Mouse (Mus musculus): Measurements from ENCODE around the gene Avpi1. TPM values are rescaled to one million over a fixed set of nuclear protein-coding genes. Genes with fewer than 3 reads are reported as not detected.

The Avpi1 gene
- polyA plus RNA-seq, 1 experiment from 2014 or later = 37.3 TPM

- Histone ChIP-seq H3K9ac (ENCODE audit: low read depth, low read length) (no peak overlapping the region; the same call in 1 of the 2 replicates), H3K27ac (replicated peaks; ENCODE audit: low read depth, low read length) (peak overlapping the region; percentile 94), H3K9me3 (ENCODE audit: control insufficient read depth, low read length) (no peaks in the 10 kb centered on the region), H3K4me3 (ENCODE audit: low read depth, low read length) (peak overlapping the region; percentile 77; the same call in 1 of the 2 replicates), H3K4me1 (ENCODE audit: control insufficient read depth, insufficient read depth, low read length) (peaks cover 20% of the 10 kb centered on the region), H3K27me3 (replicated peaks; ENCODE audit: control insufficient read depth, insufficient read depth, low read length) (no peaks in the 10 kb centered on the region), H3K36me3 (ENCODE audit: control insufficient read depth, insufficient read depth, low read length) (peaks cover 7% of the 10 kb centered on the region; the same call in 1 of the 2 replicates), H3K4me2 (ENCODE audit: low read depth, low read length) (peak overlapping the region; percentile 72)
- 90% methylated on average over 9 of the region's 9 CpGs for WGBS
- DNase-seq (ENCODE audit: low spot score) (no peak), ATAC-seq (ENCODE audit: low read depth) (no peak)
Measured at GRCm38 (mm10) chr19:42146276-42147010, 17.6 kb upstream of the Avpi1 start.

- 82% methylated on average over 2 of the region's 2 CpGs for WGBS
- ATAC-seq (ENCODE audit: low read depth) (no peak), DNase-seq (ENCODE audit: low spot score) (no peak)
- no peak overlapping the region for H3K27ac ChIP-seq (replicated peaks; ENCODE audit: low read depth, low read length)
- H3K4me2 ChIP-seq (ENCODE audit: low read depth, low read length) = no peak overlapping the region
- no peaks in the 10 kb centered on the region for H3K9me3 ChIP-seq (ENCODE audit: control insufficient read depth, low read length)
- H3K4me1 ChIP-seq (ENCODE audit: control insufficient read depth, insufficient read depth, low read length) = peaks cover 20% of the 10 kb centered on the region
- no peak overlapping the region for H3K9ac ChIP-seq (ENCODE audit: low read depth, low read length)
- H3K27me3 ChIP-seq (replicated peaks; ENCODE audit: control insufficient read depth, insufficient read depth, low read length) = no peaks in the 10 kb centered on the region
- no peak overlapping the region for H3K4me3 ChIP-seq (ENCODE audit: low read depth, low read length)
- H3K36me3 ChIP-seq (ENCODE audit: control insufficient read depth, insufficient read depth, low read length) = peaks cover under 1% of the 10 kb centered on the region; the same call in 1 of the 2 replicates
Measured at GRCm38 (mm10) chr19:42145731-42146130, 16.9 kb upstream of the Avpi1 start.

- Histone ChIP-seq H3K27me3 (replicated peaks; ENCODE audit: control insufficient read depth, insufficient read depth, low read length) (no peaks in the 10 kb centered on the region), H3K36me3 (ENCODE audit: control insufficient read depth, insufficient read depth, low read length) (no peaks in the 10 kb centered on the region), H3K9me3 (ENCODE audit: control insufficient read depth, low read length) (no peaks in the 10 kb centered on the region), H3K4me2 (ENCODE audit: low read depth, low read length) (no peak overlapping the region), H3K9ac (ENCODE audit: low read depth, low read length) (no peak overlapping the region), H3K4me1 (ENCODE audit: control insufficient read depth, insufficient read depth, low read length) (peaks cover 16% of the 10 kb centered on the region), H3K4me3 (ENCODE audit: low read depth, low read length) (no peak overlapping the region), H3K27ac (replicated peaks; ENCODE audit: low read depth, low read length) (no peak overlapping the region)
- ATAC-seq (ENCODE audit: low read depth) = no peak
- 60% methylated on average over 4 of the region's 4 CpGs for WGBS
- no peak for DNase-seq (ENCODE audit: low spot score)
Measured at GRCm38 (mm10) chr19:42145210-42145609, 16.4 kb upstream of the Avpi1 start.

- Histone ChIP-seq H3K9me3 (ENCODE audit: control insufficient read depth, low read length) (no peaks in the 10 kb centered on the region), H3K27ac (replicated peaks; ENCODE audit: low read depth, low read length) (no peak overlapping the region), H3K27me3 (replicated peaks; ENCODE audit: control insufficient read depth, insufficient read depth, low read length) (no peaks in the 10 kb centered on the region), H3K4me1 (ENCODE audit: control insufficient read depth, insufficient read depth, low read length) (peaks cover 11% of the 10 kb centered on the region), H3K9ac (ENCODE audit: low read depth, low read length) (no peak overlapping the region), H3K4me3 (ENCODE audit: low read depth, low read length) (no peak overlapping the region), H3K4me2 (ENCODE audit: low read depth, low read length) (no peak overlapping the region), H3K36me3 (ENCODE audit: control insufficient read depth, insufficient read depth, low read length) (no peaks in the 10 kb centered on the region)
- WGBS = 26% methylated on average over 8 of the region's 8 CpGs
- DNase-seq (ENCODE audit: low spot score) (peak; percentile 90), ATAC-seq (ENCODE audit: low read depth) (no peak)
Measured at GRCm38 (mm10) chr19:42144541-42145167, 15.8 kb upstream of the Avpi1 start.

DNA sequence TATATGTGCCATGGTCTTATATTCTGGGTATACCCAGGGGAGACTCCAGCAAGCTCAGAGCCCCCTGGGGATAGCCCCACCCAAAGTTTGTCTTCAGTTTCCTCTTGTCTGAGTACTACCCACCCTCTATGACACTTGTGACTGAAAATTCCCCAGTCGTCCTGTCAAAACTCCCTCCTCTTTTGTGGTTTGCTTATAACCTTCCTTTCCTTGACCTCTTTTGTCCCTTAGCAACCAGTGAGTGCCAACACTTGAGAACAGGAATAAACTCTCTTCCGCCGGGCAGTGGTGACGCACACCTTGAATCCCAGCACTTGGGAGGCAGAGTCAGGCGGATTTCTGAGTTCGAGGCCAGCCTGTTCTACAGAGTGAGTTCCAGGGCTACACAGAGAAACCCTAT lies 15.2 kb upstream of the Avpi1 start:
- H3K36me3 ChIP-seq (ENCODE audit: control insufficient read depth, insufficient read depth, low read length) = no peaks in the 10 kb centered on the region
- WGBS = 57% methylated on average over 6 of the region's 6 CpGs
- no peaks in the 10 kb centered on the region for H3K27me3 ChIP-seq (replicated peaks; ENCODE audit: control insufficient read depth, insufficient read depth, low read length)
- H3K9me3 ChIP-seq (ENCODE audit: control insufficient read depth, low read length) = no peaks in the 10 kb centered on the region
- H3K4me3 ChIP-seq (ENCODE audit: low read depth, low read length) = no peak overlapping the region
- no peak overlapping the region for H3K27ac ChIP-seq (replicated peaks; ENCODE audit: low read depth, low read length)
- no peak overlapping the region for H3K4me2 ChIP-seq (ENCODE audit: low read depth, low read length)
- H3K4me1 ChIP-seq (ENCODE audit: control insufficient read depth, insufficient read depth, low read length) = peaks cover 5% of the 10 kb centered on the region
- DNase-seq (ENCODE audit: low spot score) (no peak), ATAC-seq (ENCODE audit: low read depth) (no peak)
- H3K9ac ChIP-seq (ENCODE audit: low read depth, low read length) = no peak overlapping the region

GRCm38 (mm10) chr19:42142757-42143156 lies 13.9 kb upstream of the Avpi1 start:
- no peak for DNase-seq (ENCODE audit: low spot score)
- no peak overlapping the region for H3K4me3 ChIP-seq (ENCODE audit: low read depth, low read length)
- H3K4me2 ChIP-seq (ENCODE audit: low read depth, low read length) = no peak overlapping the region
- WGBS = 80% methylated on average over 2 of the region's 2 CpGs
- H3K9ac ChIP-seq (ENCODE audit: low read depth, low read length) = no peak overlapping the region
- no peaks in the 10 kb centered on the region for H3K9me3 ChIP-seq (ENCODE audit: control insufficient read depth, low read length)
- no peak overlapping the region for H3K27ac ChIP-seq (replicated peaks; ENCODE audit: low read depth, low read length)
- no peaks in the 10 kb centered on the region for H3K4me1 ChIP-seq (ENCODE audit: control insufficient read depth, insufficient read depth, low read length)
- no peaks in the 10 kb centered on the region for H3K27me3 ChIP-seq (replicated peaks; ENCODE audit: control insufficient read depth, insufficient read depth, low read length)
- H3K36me3 ChIP-seq (ENCODE audit: control insufficient read depth, insufficient read depth, low read length) = no peaks in the 10 kb centered on the region
- no peak for ATAC-seq (ENCODE audit: low read depth)

DNA sequence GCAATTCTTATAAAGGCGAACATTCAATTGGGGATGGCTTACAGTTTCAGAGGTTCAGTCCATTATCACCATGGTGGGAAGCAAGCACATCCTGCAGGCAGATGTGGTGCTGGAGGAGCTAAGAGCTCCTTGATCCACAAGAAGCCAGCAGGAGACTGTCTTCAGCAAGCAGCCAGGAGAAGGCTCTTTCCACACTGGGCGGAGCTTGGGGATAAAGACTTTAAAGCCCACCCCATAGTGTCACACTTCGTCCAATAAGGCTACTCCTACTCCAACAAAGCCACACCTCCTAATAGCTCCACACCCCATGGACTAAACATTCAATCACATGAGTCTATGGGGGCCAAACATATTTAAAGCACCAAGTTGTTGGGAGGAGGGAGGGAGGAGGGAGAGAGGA lies 13.1 kb upstream of the Avpi1 start:
- 71% methylated on average over 3 of the region's 3 CpGs for WGBS
- H3K27me3 ChIP-seq (replicated peaks; ENCODE audit: control insufficient read depth, insufficient read depth, low read length) = no peaks in the 10 kb centered on the region
- no peak for DNase-seq (ENCODE audit: low spot score)

DNA sequence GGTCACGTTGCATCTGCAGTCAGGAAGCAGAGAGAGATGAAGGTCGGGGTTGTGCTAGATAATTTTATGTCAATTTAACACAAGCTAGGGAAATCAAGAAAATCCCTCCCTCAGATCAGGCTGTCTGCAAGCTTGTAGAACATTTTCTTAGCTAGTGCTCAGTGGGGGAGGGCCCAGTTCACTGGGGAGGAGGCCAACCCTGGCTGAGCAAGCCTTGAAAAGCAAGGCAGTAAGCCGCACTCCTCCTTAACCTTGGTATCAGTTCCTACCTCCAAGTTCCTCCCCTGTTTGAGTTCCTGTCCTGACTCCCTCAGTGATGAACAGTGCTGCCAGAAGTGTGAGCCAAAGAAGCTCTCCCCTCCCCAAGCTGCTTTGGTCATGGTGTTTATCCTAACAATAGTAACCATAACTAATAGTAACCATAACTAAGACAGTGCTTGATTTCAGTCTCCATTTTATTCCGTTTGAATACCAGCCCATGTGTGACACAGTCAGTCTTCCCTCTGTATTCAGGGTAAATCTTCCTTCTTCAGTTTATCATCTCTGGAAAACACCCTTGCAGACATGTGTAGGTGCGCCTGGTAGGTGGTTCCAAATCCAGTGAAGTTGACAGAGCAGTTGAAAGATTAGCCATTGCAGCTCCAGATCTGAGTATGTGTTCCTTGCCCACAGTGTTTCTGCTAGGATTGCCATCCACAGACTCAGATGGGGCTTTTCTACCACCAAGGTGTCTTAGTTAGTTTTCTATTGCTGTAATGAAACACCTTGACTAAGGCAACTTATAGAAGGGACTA lies 11.1 kb upstream of the Avpi1 start:
- H3K4me2 ChIP-seq (ENCODE audit: low read depth, low read length) = no peak overlapping the region
- no peak for ATAC-seq (ENCODE audit: low read depth)
- H3K4me1 ChIP-seq (ENCODE audit: control insufficient read depth, insufficient read depth, low read length) = no peaks in the 10 kb centered on the region
- H3K36me3 ChIP-seq (ENCODE audit: control insufficient read depth, insufficient read depth, low read length) = no peaks in the 10 kb centered on the region
- H3K4me3 ChIP-seq (ENCODE audit: low read depth, low read length) = no peak overlapping the region
- H3K27ac ChIP-seq (replicated peaks; ENCODE audit: low read depth, low read length) = no peak overlapping the region
- H3K9me3 ChIP-seq (ENCODE audit: control insufficient read depth, low read length) = no peaks in the 10 kb centered on the region
- H3K27me3 ChIP-seq (replicated peaks; ENCODE audit: control insufficient read depth, insufficient read depth, low read length) = no peaks in the 10 kb centered on the region
- 72% methylated on average over 5 of the region's 5 CpGs for WGBS
- no peak overlapping the region for H3K9ac ChIP-seq (ENCODE audit: low read depth, low read length)
- no peak for DNase-seq (ENCODE audit: low spot score)

More for the DNA sequence above, 13.1 kb upstream of the Avpi1 start:
- H3K36me3 ChIP-seq (ENCODE audit: control insufficient read depth, insufficient read depth, low read length) = no peaks in the 10 kb centered on the region
- ATAC-seq (ENCODE audit: low read depth) = no peak
- no peak overlapping the region for H3K9ac ChIP-seq (ENCODE audit: low read depth, low read length)
- H3K4me3 ChIP-seq (ENCODE audit: low read depth, low read length) = no peak overlapping the region
- no peak overlapping the region for H3K27ac ChIP-seq (replicated peaks; ENCODE audit: low read depth, low read length)
- no peaks in the 10 kb centered on the region for H3K4me1 ChIP-seq (ENCODE audit: control insufficient read depth, insufficient read depth, low read length)
- H3K9me3 ChIP-seq (ENCODE audit: control insufficient read depth, low read length) = no peaks in the 10 kb centered on the region
- no peak overlapping the region for H3K4me2 ChIP-seq (ENCODE audit: low read depth, low read length)
